Comparison of ENCODE assay signal across 10 mouse cellular contexts in genomic region chr5:29826780-29827179, GRCm38 (mm10).
DNase-seq lines count a peak whose midpoint lies in the region; ATAC-seq lines count a peak whose summit lies in the region.
"Had no signal": no experiment of that assay in that cellular context is flagged by ENCODE, and none has a peak within 500 bp of the region (broad histone marks: within the 10 kb centered on the region; RNA-seq: fewer than 3 reads in every experiment).

No protein-coding gene starts in this region.

- H3K9me3 ChIP-seq in lung, embryonic 16.5 days (ENCODE audit: control insufficient read depth, low read length) = no peaks in the 10 kb centered on the region
- no peaks in the 10 kb centered on the region for H3K9me3 ChIP-seq in liver, embryonic 12.5 days (replicated peaks)
- no peaks in the 10 kb centered on the region for H3K9me3 ChIP-seq in forebrain, embryonic 16.5 days (ENCODE audit: control insufficient read depth, low read length)

- H3K27ac ChIP-seq in lung, embryonic 16.5 days (ENCODE audit: low read length) = 0 out of 2 replicates have a peak overlapping the region, but pooled peaks have one; percentile 28
- H3K27ac ChIP-seq in liver, embryonic 12.5 days = no peak overlapping the region
- H3K27ac ChIP-seq in forebrain, embryonic 16.5 days (ENCODE audit: low read length) = no peak overlapping the region

- WGBS in lung, embryonic 16.5 days = 39% methylated on average over 4 of the region's 4 CpGs
- WGBS in liver, embryonic 12.5 days (ENCODE audit: insufficient replicate concordance) = 48% methylated on average over 4 of the region's 4 CpGs
- WGBS in forebrain, embryonic 16.5 days = 84% methylated on average over 4 of the region's 4 CpGs

- ATAC-seq in lung, embryonic 16.5 days (ENCODE audit: low read depth) = peak; percentile 94
- no peak for ATAC-seq in liver, embryonic 12.5 days
- ATAC-seq in forebrain, embryonic 16.5 days = no peak
- ATAC-seq: Patski had no signal

- no peaks in the 10 kb centered on the region for H3K36me3 ChIP-seq in lung, embryonic 16.5 days (ENCODE audit: control insufficient read depth, insufficient read depth, low read length)
- H3K36me3 ChIP-seq in liver, embryonic 12.5 days = no peaks in the 10 kb centered on the region
- H3K36me3 ChIP-seq in forebrain, embryonic 16.5 days (ENCODE audit: control insufficient read depth, insufficient read depth) = no peaks in the 10 kb centered on the region

- no peak overlapping the region for H3K4me3 ChIP-seq in lung, embryonic 16.5 days (ENCODE audit: low read length)
- H3K4me3 ChIP-seq in liver, embryonic 12.5 days = no peak overlapping the region
- H3K4me3 ChIP-seq in forebrain, embryonic 16.5 days (replicated peaks; ENCODE audit: low read length) = no peak overlapping the region

- no peaks in the 10 kb centered on the region for H3K4me1 ChIP-seq in lung, embryonic 16.5 days (replicated peaks; ENCODE audit: control insufficient read depth, insufficient read depth, low read length)
- no peaks in the 10 kb centered on the region for H3K4me1 ChIP-seq in liver, embryonic 12.5 days
- no peaks in the 10 kb centered on the region for H3K4me1 ChIP-seq in forebrain, embryonic 16.5 days (replicated peaks; ENCODE audit: control insufficient read depth, insufficient read depth, low read length)

- H3K27me3 ChIP-seq in lung, embryonic 16.5 days (ENCODE audit: control insufficient read depth, insufficient read depth, low read depth, low read length) = no peaks in the 10 kb centered on the region
- H3K27me3 ChIP-seq in liver, embryonic 12.5 days (replicated peaks) = no peaks in the 10 kb centered on the region
- no peaks in the 10 kb centered on the region for H3K27me3 ChIP-seq in forebrain, embryonic 16.5 days (replicated peaks; ENCODE audit: control insufficient read depth, insufficient read depth, low read length)
- H3K27me3 ChIP-seq: Patski had no signal

- H3K4me2 ChIP-seq in lung, embryonic 16.5 days (ENCODE audit: low read depth, low read length) = no peak overlapping the region
- H3K4me2 ChIP-seq in liver, embryonic 12.5 days = no peak overlapping the region
- H3K4me2 ChIP-seq in forebrain, embryonic 16.5 days (ENCODE audit: low read length) = no peak overlapping the region

- H3K9ac ChIP-seq in lung, embryonic 16.5 days (ENCODE audit: low read length) = no peak overlapping the region
- H3K9ac ChIP-seq in liver, embryonic 12.5 days = no peak overlapping the region
- H3K9ac ChIP-seq in forebrain, embryonic 16.5 days (replicated peaks; ENCODE audit: low read depth, low read length) = no peak overlapping the region

- peak; percentile 36 for DNase-seq in embryo, embryonic 10.5 days (ENCODE audit: low spot score)
- peak; percentile 21 for DNase-seq in gastrocnemius, adult 18-20 months (ENCODE audit: low spot score)
- peak; percentile 66 for DNase-seq in heart, postnatal 4 days
- no peak for DNase-seq in spleen, postnatal 36 days (ENCODE audit: low spot score in 2 of 2)
- DNase-seq in left cerebral cortex, adult 11 months (ENCODE audit: low spot score) = no peak
- DNase-seq: cerebellum, adult 18-20 months had no signal

Comparison
In these comparisons a context has a peak if more than half of its experiments do, and no peak if none do; other contexts are left out.
1. DNase-seq: peak in embryo, embryonic 10.5 days (single experiment), gastrocnemius, adult 18-20 months (single experiment) and heart, postnatal 4 days (single experiment); none in spleen, postnatal 36 days (0 of 2) and left cerebral cortex, adult 11 months (single experiment).